Mouse (Mus musculus): ENCODE data around the gene Osbpl9.

Gene Osbpl9

GRCm38 (mm10) chr4:109201582-109202424 is at the start of gene Osbpl9:
Gene Osbpl9, minus strand, starts transcription at chr4:109202272.
- DNase-seq (ENCODE audit: low spot score): peak; percentile 99

GRCm38 (mm10) chr4:109251605-109252004 is 49.5 kb upstream of the Osbpl9 start:
- no peak for DNase-seq (ENCODE audit: low spot score)

- DNase-seq (ENCODE audit: low spot score): no peak
Measured at GRCm38 (mm10) chr4:109245016-109245620, 43.0 kb upstream of the Osbpl9 start.

- DNase-seq (ENCODE audit: low spot score): no peak
Measured at GRCm38 (mm10) chr4:109244506-109244905, 42.4 kb upstream of the Osbpl9 start.

GRCm38 (mm10) chr4:109241934-109242333 is 39.9 kb upstream of the Osbpl9 start:
- DNase-seq (ENCODE audit: low spot score): peak; percentile 54

GRCm38 (mm10) chr4:109241221-109241620 is 39.1 kb upstream of the Osbpl9 start:
- no peak for DNase-seq (ENCODE audit: low spot score)

- peak; percentile 52 for DNase-seq (ENCODE audit: low spot score)
Measured at GRCm38 (mm10) chr4:109238428-109239268, 36.6 kb upstream of the Osbpl9 start.

GRCm38 (mm10) chr4:109236186-109236879 is 34.3 kb upstream of the Osbpl9 start:
- DNase-seq (ENCODE audit: low spot score): no peak

GRCm38 (mm10) chr4:109234806-109235350 is 32.8 kb upstream of the Osbpl9 start:
- no peak for DNase-seq (ENCODE audit: low spot score)

GRCm38 (mm10) chr4:109234185-109234584 is 32.1 kb upstream of the Osbpl9 start, which contains the start of gene Calr4:
Gene Calr4, plus strand, starts transcription at chr4:109234485.
- DNase-seq (ENCODE audit: low spot score): no peak

- DNase-seq (ENCODE audit: low spot score): no peak
Measured at GRCm38 (mm10) chr4:109229766-109230279, 27.8 kb upstream of the Osbpl9 start.

- DNase-seq (ENCODE audit: low spot score): no peak
Measured at GRCm38 (mm10) chr4:109226071-109226470, 24.0 kb upstream of the Osbpl9 start.

GRCm38 (mm10) chr4:109225606-109226005 is 23.5 kb upstream of the Osbpl9 start:
- no peak for DNase-seq (ENCODE audit: low spot score)

- peak; percentile 77 for DNase-seq (ENCODE audit: low spot score)
Measured at GRCm38 (mm10) chr4:109224762-109225552, 22.9 kb upstream of the Osbpl9 start.

GRCm38 (mm10) chr4:109222001-109222400 is 19.9 kb upstream of the Osbpl9 start:
- no peak for DNase-seq (ENCODE audit: low spot score)

- no peak for DNase-seq (ENCODE audit: low spot score)
Measured at GRCm38 (mm10) chr4:109220441-109220940, 18.4 kb upstream of the Osbpl9 start.

- DNase-seq (ENCODE audit: low spot score): no peak
Measured at GRCm38 (mm10) chr4:109218008-109218407, 15.9 kb upstream of the Osbpl9 start.

GRCm38 (mm10) chr4:109213986-109214385 is 11.9 kb upstream of the Osbpl9 start:
- DNase-seq (ENCODE audit: low spot score): no peak

GRCm38 (mm10) chr4:109210881-109211280 is 8.8 kb upstream of the Osbpl9 start:
- no peak for DNase-seq (ENCODE audit: low spot score)

- DNase-seq (ENCODE audit: low spot score): no peak
Measured at GRCm38 (mm10) chr4:109210253-109210652, 8.2 kb upstream of the Osbpl9 start.

All from urinary bladder, postnatal 14 days (tissue).